Mouse (Mus musculus) adrenal gland, postnatal 4 days (tissue): ENCODE measurements around the gene Pld4. TPM values are rescaled to one million over a fixed set of nuclear protein-coding genes. Genes with fewer than 3 reads are reported as not detected.

Experiments
- DNase-seq, 2 experiments: peaks; one replicate each; pipeline ENCODE4 v3.0.0; 2021 to 2022; ENCODE audit warnings: low spot score in 2 of 2, mixed read lengths in 2 of 2
- total RNA-seq, 2 experiments: library from RNA; stranded (reverse); gene quantifications; 2 replicates each; pipeline ENCODE4 v1.2.3; 2021

Gene Pld4
- total RNA-seq, 2 experiments from 2014 or later, result 11.8 to 15.2 TPM

- DNase-seq, result no peak
Measured at GRCm38 (mm10) chr12:112737081-112737480, 23.4 kb upstream of the Pld4 start.

GRCm38 (mm10) chr12:112737761-112738160 lies 22.7 kb upstream of the Pld4 start:
- DNase-seq, result no peak

GRCm38 (mm10) chr12:112738281-112739022 lies 22.0 kb upstream of the Pld4 start:
- DNase-seq, result no peak

- no peak for DNase-seq
Measured at GRCm38 (mm10) chr12:112739023-112739568, 21.4 kb upstream of the Pld4 start.

GRCm38 (mm10) chr12:112742768-112743167 lies 17.7 kb upstream of the Pld4 start:
- DNase-seq, result no peak

GRCm38 (mm10) chr12:112743168-112743975 lies 17.1 kb upstream of the Pld4 start:
- peak; percentile 43 to 56 for DNase-seq

GRCm38 (mm10) chr12:112744211-112744610 lies 16.2 kb upstream of the Pld4 start:
- DNase-seq, result no peak

GRCm38 (mm10) chr12:112744891-112745580 lies 15.4 kb upstream of the Pld4 start:
- DNase-seq, result no peak

- DNase-seq, result no peak
Measured at GRCm38 (mm10) chr12:112745716-112746115, 14.7 kb upstream of the Pld4 start.

GRCm38 (mm10) chr12:112746461-112746807 lies 14.0 kb upstream of the Pld4 start:
- no peak for DNase-seq

GRCm38 (mm10) chr12:112746808-112747605 lies 13.4 kb upstream of the Pld4 start:
- no peak for DNase-seq

GRCm38 (mm10) chr12:112747606-112747970 lies 12.9 kb upstream of the Pld4 start:
- no peak for DNase-seq

- no peak for DNase-seq
Measured at GRCm38 (mm10) chr12:112750976-112751375, 9.5 kb upstream of the Pld4 start.

- DNase-seq, result no peak
Measured at GRCm38 (mm10) chr12:112752399-112752798, 8.1 kb upstream of the Pld4 start.

- no peak for DNase-seq
Measured at GRCm38 (mm10) chr12:112755900-112756299, 4.6 kb upstream of the Pld4 start.

GRCm38 (mm10) chr12:112757896-112758295 lies 2.6 kb upstream of the Pld4 start:
- DNase-seq, result no peak

GRCm38 (mm10) chr12:112759471-112759870 lies 984 bp upstream of the Pld4 start:
- DNase-seq, result no peak

GRCm38 (mm10) chr12:112761411-112761810 lies 956 bp downstream of the Pld4 start:
- no peak for DNase-seq

- no peak for DNase-seq
Measured at GRCm38 (mm10) chr12:112762018-112762417, 1.6 kb downstream of the Pld4 start.

GRCm38 (mm10) chr12:112763176-112763575 lies 2.7 kb downstream of the Pld4 start:
- DNase-seq, result no peak

- no peak for DNase-seq
Measured at GRCm38 (mm10) chr12:112764141-112764540, 3.7 kb downstream of the Pld4 start.
